Mouse (Mus musculus) embryonic facial prominence, embryonic 15.5 days (tissue): Measurements from ENCODE around the gene Foxm1. TPM values are rescaled to one million over a fixed set of nuclear protein-coding genes. Genes with fewer than 3 reads are reported as not detected.

Source experiments
- polyA plus RNA-seq: library from polyadenylated mRNA; unstranded; fragments of >200 nt; fragmentation: Nextera tagmentation; extraction: Ambion mirVana; gene quantifications from 2 replicates; pipeline ENCODE4 v1.2.1, GENCODE M21; 2015

Gene Foxm1
- polyA plus RNA-seq, 1 experiment from 2014 or later: 31.5 TPM

Other genes with a start within 250 kb of the Foxm1 start
- 156 and 177 TPM in 2 replicates for gene Tspan9, start 219.4 kb upstream of the Foxm1 start, polyA plus RNA-seq
- gene Tead4, start 62.1 kb upstream of the Foxm1 start, polyA plus RNA-seq: 7.4 and 8.1 TPM in 2 replicates
- gene Tulp3, start 7.1 kb upstream of the Foxm1 start, polyA plus RNA-seq: 26.9 and 30.9 TPM in 2 replicates
- gene Rhno1, start 56 bp upstream of the Foxm1 start, polyA plus RNA-seq: 108 and 118 TPM in 2 replicates
- 1.6 TPM in 2 replicates for gene Tex52, start 12.5 kb downstream of the Foxm1 start, polyA plus RNA-seq
- gene Gm44596, start 12.5 kb downstream of the Foxm1 start, polyA plus RNA-seq: not detected in 2 replicates
- 5.5 and 7.5 TPM in 2 replicates for gene Nrip2, start 36.3 kb downstream of the Foxm1 start, polyA plus RNA-seq
- gene Itfg2, start 62.0 kb downstream of the Foxm1 start, polyA plus RNA-seq: 33.0 and 33.5 TPM in 2 replicates
- gene Fkbp4, start 75.7 kb downstream of the Foxm1 start, polyA plus RNA-seq: 341 and 347 TPM in 2 replicates
- 0.07 and 0.48 TPM in 2 replicates for gene Pzp, start 163.8 kb downstream of the Foxm1 start, polyA plus RNA-seq
- gene A2ml1, start 218.6 kb downstream of the Foxm1 start, polyA plus RNA-seq: 6.8 and 10.3 TPM in 2 replicates